Mouse (Mus musculus): Measurements from ENCODE around the gene Arhgap8.
"Not testable (repeated sequence)": the region's sequence is repeated elsewhere in the genome, so short reads cannot be mapped to it uniquely, and the experiment has no call there.

DNA sequence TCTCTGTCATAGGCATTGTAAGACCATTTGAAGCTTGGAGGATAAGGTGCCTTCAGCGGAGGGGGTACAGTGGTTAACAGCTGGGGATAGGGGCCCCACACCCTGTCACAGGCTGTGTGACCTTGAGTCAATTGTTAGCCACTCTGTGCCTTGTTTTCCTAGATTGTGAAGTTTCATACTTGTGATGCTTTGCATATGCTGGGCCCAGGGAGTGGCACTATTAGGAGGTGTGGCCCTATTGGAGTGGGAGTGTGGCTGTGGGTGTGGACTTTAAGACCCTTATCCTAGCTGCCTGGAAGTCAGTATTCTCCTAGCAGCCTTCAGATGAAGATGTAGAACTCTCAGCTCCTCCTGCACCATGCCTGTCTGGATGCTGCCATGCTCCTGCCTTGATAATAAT lies 3.8 kb downstream of the Arhgap8 start:
- TF ChIP-seq POLR2A (IDR thresholded peaks at IDR 0.05; ENCODE audit: borderline replicate concordance, insufficient read depth, low read length); CTCF (IDR thresholded peaks at IDR 0.05; ENCODE audit: borderline replicate concordance, insufficient read depth, low read depth, low read length): not testable (repeated sequence)

All from cerebellum, adult 2 months (tissue).